Mouse (Mus musculus): ENCODE measurements at regions not wholly inside any gene's neighbourhood (a gene's known extent, or its start where the extent isn't known, plus 50 kb on each side); places are given as distances from the start of the nearest gene placed in this dataset.

GRCm38 (mm10) chr13:47916456-47916855 lies 344.6 kb upstream of the Id4 start:
- Histone ChIP-seq H3K4me1 (ENCODE audit: control insufficient read depth, insufficient read depth, low read length) (no peaks in the 10 kb centered on the region), H3K4me3 (replicated peaks; ENCODE audit: low read length) (no peak overlapping the region), H3K27me3 (ENCODE audit: control insufficient read depth, insufficient read depth, low read length) (no peaks in the 10 kb centered on the region), H3K9me3 (replicated peaks; ENCODE audit: control insufficient read depth, low read length) (no peaks in the 10 kb centered on the region), H3K9ac (ENCODE audit: low read length) (no peak overlapping the region), H3K36me3 (ENCODE audit: control insufficient read depth, insufficient read depth, low read length) (no peaks in the 10 kb centered on the region), H3K27ac (ENCODE audit: low read length) (no peak overlapping the region), H3K4me2 (ENCODE audit: low read depth, low read length) (no peak overlapping the region)
- 79% methylated on average over 8 of the region's 8 CpGs for WGBS
- ATAC-seq (ENCODE audit: insufficient read depth, low FRiP score) = no peak

GRCm38 (mm10) chr13:47917370-47917769 lies 343.7 kb upstream of the Id4 start:
- ATAC-seq (ENCODE audit: insufficient read depth, low FRiP score) = no peak
- no peaks in the 10 kb centered on the region for H3K27me3 ChIP-seq (ENCODE audit: control insufficient read depth, insufficient read depth, low read length)
- no peak overlapping the region for H3K4me2 ChIP-seq (ENCODE audit: low read depth, low read length)
- no peaks in the 10 kb centered on the region for H3K36me3 ChIP-seq (ENCODE audit: control insufficient read depth, insufficient read depth, low read length)
- 94% methylated on average over 3 of the region's 3 CpGs for WGBS
- no peak overlapping the region for H3K27ac ChIP-seq (ENCODE audit: low read length)
- H3K4me1 ChIP-seq (ENCODE audit: control insufficient read depth, insufficient read depth, low read length) = no peaks in the 10 kb centered on the region
- H3K9me3 ChIP-seq (replicated peaks; ENCODE audit: control insufficient read depth, low read length) = no peaks in the 10 kb centered on the region
- no peak overlapping the region for H3K9ac ChIP-seq (ENCODE audit: low read length)
- no peak overlapping the region for H3K4me3 ChIP-seq (replicated peaks; ENCODE audit: low read length)

GRCm38 (mm10) chr13:47921044-47921443 lies 340.0 kb upstream of the Id4 start:
- no peak overlapping the region for H3K27ac ChIP-seq (ENCODE audit: low read length)
- WGBS = 48% methylated on average over 5 of the region's 5 CpGs
- ATAC-seq (ENCODE audit: insufficient read depth, low FRiP score) = no peak
- H3K4me3 ChIP-seq (replicated peaks; ENCODE audit: low read length) = no peak overlapping the region
- H3K27me3 ChIP-seq (ENCODE audit: control insufficient read depth, insufficient read depth, low read length) = no peaks in the 10 kb centered on the region
- no peak overlapping the region for H3K9ac ChIP-seq (ENCODE audit: low read length)
- H3K36me3 ChIP-seq (ENCODE audit: control insufficient read depth, insufficient read depth, low read length) = no peaks in the 10 kb centered on the region
- no peaks in the 10 kb centered on the region for H3K4me1 ChIP-seq (ENCODE audit: control insufficient read depth, insufficient read depth, low read length)
- no peaks in the 10 kb centered on the region for H3K9me3 ChIP-seq (replicated peaks; ENCODE audit: control insufficient read depth, low read length)
- H3K4me2 ChIP-seq (ENCODE audit: low read depth, low read length) = no peak overlapping the region

GRCm38 (mm10) chr13:47940696-47941095 lies 320.3 kb upstream of the Id4 start:
- WGBS = 87% methylated on average over 2 of the region's 2 CpGs
- Histone ChIP-seq H3K4me3 (replicated peaks; ENCODE audit: low read length) (no peak overlapping the region), H3K27me3 (ENCODE audit: control insufficient read depth, insufficient read depth, low read length) (no peaks in the 10 kb centered on the region), H3K4me2 (ENCODE audit: low read depth, low read length) (no peak overlapping the region), H3K27ac (ENCODE audit: low read length) (no peak overlapping the region), H3K4me1 (ENCODE audit: control insufficient read depth, insufficient read depth, low read length) (peaks cover 4% of the 10 kb centered on the region; the same call in 1 of the 2 replicates), H3K9ac (ENCODE audit: low read length) (no peak overlapping the region), H3K36me3 (ENCODE audit: control insufficient read depth, insufficient read depth, low read length) (no peaks in the 10 kb centered on the region), H3K9me3 (replicated peaks; ENCODE audit: control insufficient read depth, low read length) (no peaks in the 10 kb centered on the region)
- ATAC-seq (ENCODE audit: insufficient read depth, low FRiP score) = no peak

GRCm38 (mm10) chr13:47942368-47942787 lies 318.6 kb upstream of the Id4 start:
- Histone ChIP-seq H3K4me2 (ENCODE audit: low read depth, low read length) (peak overlapping the region; percentile 30), H3K9ac (ENCODE audit: low read length) (no peak overlapping the region)
- 21% methylated on average over 8 of the region's 8 CpGs for WGBS

GRCm38 (mm10) chr13:47943645-47944044 lies 317.4 kb upstream of the Id4 start:
- Histone ChIP-seq H3K36me3 (ENCODE audit: control insufficient read depth, insufficient read depth, low read length) (no peaks in the 10 kb centered on the region), H3K4me2 (ENCODE audit: low read depth, low read length) (no peak overlapping the region), H3K9ac (ENCODE audit: low read length) (no peak overlapping the region), H3K4me3 (replicated peaks; ENCODE audit: low read length) (no peak overlapping the region), H3K27me3 (ENCODE audit: control insufficient read depth, insufficient read depth, low read length) (no peaks in the 10 kb centered on the region), H3K27ac (ENCODE audit: low read length) (no peak overlapping the region), H3K4me1 (ENCODE audit: control insufficient read depth, insufficient read depth, low read length) (peaks cover 4% of the 10 kb centered on the region; the same call in 1 of the 2 replicates), H3K9me3 (replicated peaks; ENCODE audit: control insufficient read depth, low read length) (no peaks in the 10 kb centered on the region)
- no peak for ATAC-seq (ENCODE audit: insufficient read depth, low FRiP score)
- 76% methylated on average over 5 of the region's 5 CpGs for WGBS

More at GRCm38 (mm10) chr13:47942368-47942787, 318.6 kb upstream of the Id4 start:
- Histone ChIP-seq H3K4me1 (ENCODE audit: control insufficient read depth, insufficient read depth, low read length) (peaks cover 4% of the 10 kb centered on the region; the same call in 1 of the 2 replicates), H3K27ac (ENCODE audit: low read length) (no peak overlapping the region), H3K9me3 (replicated peaks; ENCODE audit: control insufficient read depth, low read length) (no peaks in the 10 kb centered on the region), H3K4me3 (replicated peaks; ENCODE audit: low read length) (no peak overlapping the region), H3K36me3 (ENCODE audit: control insufficient read depth, insufficient read depth, low read length) (no peaks in the 10 kb centered on the region), H3K27me3 (ENCODE audit: control insufficient read depth, insufficient read depth, low read length) (no peaks in the 10 kb centered on the region)
- no peak for ATAC-seq (ENCODE audit: insufficient read depth, low FRiP score)

- 77% methylated on average over 10 of the region's 10 CpGs for WGBS
Observed at GRCm38 (mm10) chr13:47948098-47948865, 312.7 kb upstream of the Id4 start.

GRCm38 (mm10) chr13:47950456-47950855 lies 310.6 kb upstream of the Id4 start:
- WGBS = 50% methylated on average over 2 of the region's 2 CpGs
- H3K4me3 ChIP-seq (replicated peaks; ENCODE audit: low read length) = no peak overlapping the region
- no peak overlapping the region for H3K27ac ChIP-seq (ENCODE audit: low read length)
- no peaks in the 10 kb centered on the region for H3K36me3 ChIP-seq (ENCODE audit: control insufficient read depth, insufficient read depth, low read length)
- no peaks in the 10 kb centered on the region for H3K4me1 ChIP-seq (ENCODE audit: control insufficient read depth, insufficient read depth, low read length)
- H3K9ac ChIP-seq (ENCODE audit: low read length) = no peak overlapping the region
- H3K9me3 ChIP-seq (replicated peaks; ENCODE audit: control insufficient read depth, low read length) = no peaks in the 10 kb centered on the region
- H3K27me3 ChIP-seq (ENCODE audit: control insufficient read depth, insufficient read depth, low read length) = no peaks in the 10 kb centered on the region
- H3K4me2 ChIP-seq (ENCODE audit: low read depth, low read length) = no peak overlapping the region
- ATAC-seq (ENCODE audit: insufficient read depth, low FRiP score) = no peak

More at GRCm38 (mm10) chr13:47948098-47948865, 312.7 kb upstream of the Id4 start:
- Histone ChIP-seq H3K9me3 (replicated peaks; ENCODE audit: control insufficient read depth, low read length) (no peaks in the 10 kb centered on the region), H3K4me3 (replicated peaks; ENCODE audit: low read length) (no peak overlapping the region), H3K36me3 (ENCODE audit: control insufficient read depth, insufficient read depth, low read length) (no peaks in the 10 kb centered on the region), H3K9ac (ENCODE audit: low read length) (no peak overlapping the region), H3K4me1 (ENCODE audit: control insufficient read depth, insufficient read depth, low read length) (no peaks in the 10 kb centered on the region), H3K27ac (ENCODE audit: low read length) (no peak overlapping the region), H3K27me3 (ENCODE audit: control insufficient read depth, insufficient read depth, low read length) (no peaks in the 10 kb centered on the region), H3K4me2 (ENCODE audit: low read depth, low read length) (no peak overlapping the region)
- no peak for ATAC-seq (ENCODE audit: insufficient read depth, low FRiP score)

GRCm38 (mm10) chr13:47951043-47951442 lies 310.0 kb upstream of the Id4 start:
- no peaks in the 10 kb centered on the region for H3K27me3 ChIP-seq (ENCODE audit: control insufficient read depth, insufficient read depth, low read length)
- 63% methylated on average over 10 of the region's 10 CpGs for WGBS
- no peak overlapping the region for H3K4me3 ChIP-seq (replicated peaks; ENCODE audit: low read length)
- H3K9me3 ChIP-seq (replicated peaks; ENCODE audit: control insufficient read depth, low read length) = no peaks in the 10 kb centered on the region
- H3K4me1 ChIP-seq (ENCODE audit: control insufficient read depth, insufficient read depth, low read length) = no peaks in the 10 kb centered on the region
- no peak overlapping the region for H3K9ac ChIP-seq (ENCODE audit: low read length)
- no peak overlapping the region for H3K4me2 ChIP-seq (ENCODE audit: low read depth, low read length)
- no peak for ATAC-seq (ENCODE audit: insufficient read depth, low FRiP score)
- no peaks in the 10 kb centered on the region for H3K36me3 ChIP-seq (ENCODE audit: control insufficient read depth, insufficient read depth, low read length)
- H3K27ac ChIP-seq (ENCODE audit: low read length) = no peak overlapping the region
